Mouse (Mus musculus): ENCODE measurements at regions not wholly inside any gene's neighbourhood (a gene's known extent, or its start where the extent isn't known, plus 50 kb on each side); places are given as distances from the start of the nearest gene placed in this dataset.
A peak's percentile ranks its signal among the peaks of the same experiment; 100 is the strongest.

DNA sequence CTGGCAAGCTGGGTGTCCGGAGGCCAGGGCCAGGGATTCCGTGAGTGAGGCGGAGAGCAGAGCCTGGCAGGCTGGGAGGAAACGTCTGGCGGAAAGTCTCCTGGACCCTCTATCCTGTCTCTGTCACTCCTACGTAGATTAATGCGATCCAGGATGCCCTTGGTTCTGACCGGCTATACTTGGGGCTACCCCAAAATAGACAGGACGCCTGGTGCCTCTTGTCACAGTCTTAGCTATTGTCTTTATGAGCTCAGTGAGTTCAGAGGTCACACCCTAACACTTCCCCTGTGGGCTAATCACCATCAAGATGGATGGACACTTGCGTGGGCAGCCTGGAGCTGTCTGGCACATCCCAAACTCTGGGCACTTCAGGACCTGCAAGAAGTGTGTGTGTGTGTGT lies 258.9 kb downstream of the Dhx35 start:
- Histone ChIP-seq H3K27ac (replicated peaks; ENCODE audit: insufficient read depth, low read depth, low read length) (no peak overlapping the region), H3K36me3 (ENCODE audit: control insufficient read depth, insufficient read depth, low read length) (no peaks in the 10 kb centered on the region), H3K4me3 (ENCODE audit: insufficient read depth, low read depth, low read length) (no peak overlapping the region), H3K79me2 (ENCODE audit: control insufficient read depth, insufficient read depth, low read length) (no peaks in the 10 kb centered on the region), H3K27me3 (ENCODE audit: control insufficient read depth, insufficient read depth, low read length) (no peaks in the 10 kb centered on the region), H3K4me1 (ENCODE audit: control insufficient read depth, insufficient read depth, low read length) (no peaks in the 10 kb centered on the region), H3K9ac (ENCODE audit: low read depth, low read length) (no peak overlapping the region)
- WGBS, result 59% methylated on average over 10 of the region's 10 CpGs
- TF ChIP-seq POLR2A (IDR thresholded peaks at IDR 0.05; ENCODE audit: extremely low read depth, insufficient read depth, low read length), result no peak
- TF ChIP-seq CTCF (IDR thresholded peaks at IDR 0.05; ENCODE audit: low read depth, low read length), result no peak
- no peak for DNase-seq (ENCODE audit: extremely low read depth, low read depth, low spot score)

- TF ChIP-seq CTCF (IDR thresholded peaks at IDR 0.05; ENCODE audit: low read depth, low read length) (peak; percentile 92), POLR2A (IDR thresholded peaks at IDR 0.05; ENCODE audit: extremely low read depth, insufficient read depth, low read length) (no peak)
- H3K27me3 ChIP-seq (ENCODE audit: control insufficient read depth, insufficient read depth, low read length), result no peaks in the 10 kb centered on the region
- H3K9ac ChIP-seq (ENCODE audit: low read depth, low read length), result no peak overlapping the region
- no peaks in the 10 kb centered on the region for H3K36me3 ChIP-seq (ENCODE audit: control insufficient read depth, insufficient read depth, low read length)
- H3K79me2 ChIP-seq (ENCODE audit: control insufficient read depth, insufficient read depth, low read length), result no peaks in the 10 kb centered on the region
- H3K4me1 ChIP-seq (ENCODE audit: control insufficient read depth, insufficient read depth, low read length), result no peaks in the 10 kb centered on the region
- peak; percentile 8 for DNase-seq (ENCODE audit: extremely low read depth, low read depth, low spot score)
- H3K27ac ChIP-seq (replicated peaks; ENCODE audit: insufficient read depth, low read depth, low read length), result no peak overlapping the region
- H3K4me3 ChIP-seq (ENCODE audit: insufficient read depth, low read depth, low read length), result no peak overlapping the region
- WGBS, result 54% methylated on average over 4 of the region's 4 CpGs
Measured at GRCm38 (mm10) chr2:159053936-159054335, 259.3 kb downstream of the Dhx35 start.

DNA sequence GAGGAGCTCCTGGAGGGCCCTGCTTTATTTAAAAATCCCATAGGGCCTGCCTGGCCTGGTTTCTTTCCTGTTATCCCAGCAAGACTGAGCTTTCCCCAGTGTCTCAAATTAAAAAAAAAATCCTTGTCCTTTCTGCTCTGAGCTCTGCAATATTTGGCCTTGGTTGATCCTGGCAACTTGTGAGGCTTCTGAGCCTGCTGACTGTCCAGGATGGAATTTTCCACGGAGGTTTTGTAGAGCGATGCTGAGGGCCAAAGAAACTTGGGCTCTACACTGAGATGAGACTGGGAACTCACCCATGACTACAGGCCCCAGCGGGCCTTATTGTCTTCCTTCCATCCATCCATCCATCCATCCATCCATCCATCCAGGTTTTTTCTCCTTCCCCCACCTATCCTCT lies 259.8 kb downstream of the Dhx35 start:
- Histone ChIP-seq H3K4me1 (ENCODE audit: control insufficient read depth, insufficient read depth, low read length) (no peaks in the 10 kb centered on the region), H3K27me3 (ENCODE audit: control insufficient read depth, insufficient read depth, low read length) (no peaks in the 10 kb centered on the region), H3K9ac (ENCODE audit: low read depth, low read length) (no peak overlapping the region), H3K79me2 (ENCODE audit: control insufficient read depth, insufficient read depth, low read length) (no peaks in the 10 kb centered on the region), H3K27ac (replicated peaks; ENCODE audit: insufficient read depth, low read depth, low read length) (no peak overlapping the region), H3K36me3 (ENCODE audit: control insufficient read depth, insufficient read depth, low read length) (no peaks in the 10 kb centered on the region), H3K4me3 (ENCODE audit: insufficient read depth, low read depth, low read length) (no peak overlapping the region)
- TF ChIP-seq POLR2A (IDR thresholded peaks at IDR 0.05; ENCODE audit: extremely low read depth, insufficient read depth, low read length) (no peak), CTCF (IDR thresholded peaks at IDR 0.05; ENCODE audit: low read depth, low read length) (no peak)
- DNase-seq (ENCODE audit: extremely low read depth, low read depth, low spot score), result no peak
- WGBS, result 82% methylated on average over 3 of the region's 3 CpGs

DNA sequence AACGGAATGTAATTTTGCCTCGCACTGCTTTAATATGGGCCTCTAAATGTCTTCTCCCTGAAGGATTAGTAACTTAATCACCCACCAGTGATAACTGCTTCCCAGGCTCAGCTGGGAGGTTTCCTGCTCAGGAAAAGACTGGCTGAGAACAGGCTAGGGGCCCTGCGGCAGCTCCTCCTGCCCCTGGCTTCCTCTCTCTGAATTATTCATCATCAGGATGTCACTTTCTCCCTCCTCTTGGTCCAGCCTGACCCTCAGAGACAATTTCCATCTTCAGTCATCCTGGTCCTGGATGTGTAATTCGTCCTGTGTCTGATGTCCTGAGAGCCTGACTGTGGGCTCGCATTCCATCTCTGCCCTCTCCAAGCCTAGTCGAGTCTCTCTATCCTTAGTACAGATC lies 261.2 kb downstream of the Dhx35 start:
- TF ChIP-seq POLR2A (IDR thresholded peaks at IDR 0.05; ENCODE audit: extremely low read depth, insufficient read depth, low read length) (no peak), CTCF (IDR thresholded peaks at IDR 0.05; ENCODE audit: low read depth, low read length) (no peak)
- Histone ChIP-seq H3K9ac (ENCODE audit: low read depth, low read length) (no peak overlapping the region), H3K27me3 (ENCODE audit: control insufficient read depth, insufficient read depth, low read length) (no peaks in the 10 kb centered on the region), H3K36me3 (ENCODE audit: control insufficient read depth, insufficient read depth, low read length) (no peaks in the 10 kb centered on the region), H3K4me1 (ENCODE audit: control insufficient read depth, insufficient read depth, low read length) (no peaks in the 10 kb centered on the region), H3K27ac (replicated peaks; ENCODE audit: insufficient read depth, low read depth, low read length) (no peak overlapping the region), H3K79me2 (ENCODE audit: control insufficient read depth, insufficient read depth, low read length) (no peaks in the 10 kb centered on the region), H3K4me3 (ENCODE audit: insufficient read depth, low read depth, low read length) (no peak overlapping the region)
- no peak for DNase-seq (ENCODE audit: extremely low read depth, low read depth, low spot score)
- WGBS, result 72% methylated on average over 6 of the region's 6 CpGs

DNA sequence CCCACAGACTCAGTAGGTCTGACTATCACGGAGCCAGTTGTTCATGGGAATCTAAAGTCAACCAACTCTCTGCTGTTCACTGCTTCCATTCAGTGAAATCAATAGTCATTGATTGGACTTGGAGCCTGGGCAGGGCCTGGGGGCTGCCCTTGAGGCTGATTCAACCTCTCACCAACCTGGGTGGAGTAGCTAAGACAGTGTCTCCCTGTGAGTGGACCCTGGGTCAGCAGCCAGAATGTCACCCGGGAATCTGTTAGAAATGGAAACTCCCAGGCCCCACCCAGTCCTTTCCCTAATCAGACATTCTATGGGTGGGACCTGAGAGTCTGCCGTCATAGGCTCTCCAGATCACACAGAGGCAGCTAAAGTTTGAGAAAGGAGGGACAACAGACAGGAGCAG lies 262.4 kb downstream of the Dhx35 start:
- no peak for TF ChIP-seq CTCF (IDR thresholded peaks at IDR 0.05; ENCODE audit: low read depth, low read length)
- no peak for TF ChIP-seq POLR2A (IDR thresholded peaks at IDR 0.05; ENCODE audit: extremely low read depth, insufficient read depth, low read length)
- no peak overlapping the region for H3K9ac ChIP-seq (ENCODE audit: low read depth, low read length)
- H3K36me3 ChIP-seq (ENCODE audit: control insufficient read depth, insufficient read depth, low read length), result no peaks in the 10 kb centered on the region
- H3K4me3 ChIP-seq (ENCODE audit: insufficient read depth, low read depth, low read length), result no peak overlapping the region
- no peaks in the 10 kb centered on the region for H3K27me3 ChIP-seq (ENCODE audit: control insufficient read depth, insufficient read depth, low read length)
- DNase-seq (ENCODE audit: extremely low read depth, low read depth, low spot score), result no peak
- no peak overlapping the region for H3K27ac ChIP-seq (replicated peaks; ENCODE audit: insufficient read depth, low read depth, low read length)
- no peaks in the 10 kb centered on the region for H3K79me2 ChIP-seq (ENCODE audit: control insufficient read depth, insufficient read depth, low read length)
- H3K4me1 ChIP-seq (ENCODE audit: control insufficient read depth, insufficient read depth, low read length), result no peaks in the 10 kb centered on the region
- WGBS, result 38% methylated on average over 3 of the region's 3 CpGs

- no peak for TF ChIP-seq POLR2A (IDR thresholded peaks at IDR 0.05; ENCODE audit: extremely low read depth, insufficient read depth, low read length)
- TF ChIP-seq CTCF (IDR thresholded peaks at IDR 0.05; ENCODE audit: low read depth, low read length), result no peak
- H3K79me2 ChIP-seq (ENCODE audit: control insufficient read depth, insufficient read depth, low read length), result no peaks in the 10 kb centered on the region
- no peaks in the 10 kb centered on the region for H3K27me3 ChIP-seq (ENCODE audit: control insufficient read depth, insufficient read depth, low read length)
- DNase-seq (ENCODE audit: extremely low read depth, low read depth, low spot score), result no peak
- H3K4me3 ChIP-seq (ENCODE audit: insufficient read depth, low read depth, low read length), result no peak overlapping the region
- H3K9ac ChIP-seq (ENCODE audit: low read depth, low read length), result no peak overlapping the region
- H3K4me1 ChIP-seq (ENCODE audit: control insufficient read depth, insufficient read depth, low read length), result no peaks in the 10 kb centered on the region
- H3K27ac ChIP-seq (replicated peaks; ENCODE audit: insufficient read depth, low read depth, low read length), result no peak overlapping the region
- 85% methylated on average over 5 of the region's 5 CpGs for WGBS
- no peaks in the 10 kb centered on the region for H3K36me3 ChIP-seq (ENCODE audit: control insufficient read depth, insufficient read depth, low read length)
Measured at GRCm38 (mm10) chr2:159057506-159057905, 262.9 kb downstream of the Dhx35 start.
